Mouse (Mus musculus): Measurements from ENCODE around the gene Sema4a.

Gene Sema4a

DNA sequence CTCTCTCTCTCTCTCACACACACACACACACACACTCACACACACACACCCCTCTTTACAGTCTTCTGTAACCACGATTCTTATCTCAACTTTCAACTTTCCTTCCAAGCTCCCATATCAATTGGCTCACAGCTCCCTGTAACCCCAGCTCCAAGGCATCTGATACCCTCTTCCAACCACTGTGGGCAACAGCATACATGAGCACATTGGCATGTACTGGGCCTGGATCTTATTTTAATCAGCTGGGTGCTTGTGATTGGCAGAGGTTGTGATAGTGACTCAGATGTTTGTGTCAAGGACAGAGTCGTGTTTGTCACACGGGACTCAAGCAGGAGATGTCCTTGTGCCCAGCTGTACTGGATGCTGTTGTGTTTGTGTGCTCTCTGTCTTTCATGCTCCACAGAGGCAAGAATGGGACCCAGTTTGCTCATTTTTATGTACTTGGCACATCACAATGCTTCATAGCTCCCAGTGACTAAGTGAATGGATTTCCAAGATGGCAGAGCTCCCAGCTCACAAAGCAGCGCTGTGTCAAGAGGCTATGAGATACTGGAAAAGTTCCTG is 33.6 kb downstream of the Sema4a start:
- DNase-seq (ENCODE audit: low spot score) = no peak

DNA sequence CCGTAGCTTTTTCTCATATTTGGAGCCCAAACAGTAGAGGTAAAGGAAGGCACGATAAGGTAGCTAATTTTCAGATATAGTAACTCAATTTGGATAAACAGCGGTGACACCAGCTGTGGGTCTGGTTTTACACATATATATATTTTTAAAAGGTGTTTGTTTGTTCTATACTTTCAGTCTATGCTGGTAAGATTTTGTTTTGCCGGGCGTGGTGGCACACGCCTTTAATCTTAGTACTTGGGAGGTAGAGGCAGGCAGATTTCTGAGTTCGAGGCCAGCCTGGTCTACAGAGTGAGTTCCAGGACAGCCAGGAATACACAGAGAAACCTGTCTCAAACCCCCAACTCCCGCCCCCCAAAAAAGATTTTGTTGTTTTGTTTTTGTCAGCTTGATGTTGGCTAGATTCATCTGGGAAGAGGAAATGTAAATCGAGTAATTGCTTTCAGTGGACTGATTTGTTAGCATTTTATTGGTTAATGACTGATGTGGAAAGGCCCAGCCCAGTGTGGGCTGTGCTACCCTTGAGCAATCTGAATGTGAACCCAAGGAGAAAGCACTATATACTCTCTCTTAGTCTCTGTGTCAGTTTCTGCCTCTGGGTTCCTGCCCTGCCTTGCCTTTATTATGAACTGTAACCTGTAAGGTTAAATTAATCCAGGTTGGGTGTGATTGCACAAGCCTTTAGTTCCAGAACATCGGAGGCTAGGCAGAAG is 35.1 kb downstream of the Sema4a start:
- no peak for DNase-seq (ENCODE audit: low spot score)

DNA sequence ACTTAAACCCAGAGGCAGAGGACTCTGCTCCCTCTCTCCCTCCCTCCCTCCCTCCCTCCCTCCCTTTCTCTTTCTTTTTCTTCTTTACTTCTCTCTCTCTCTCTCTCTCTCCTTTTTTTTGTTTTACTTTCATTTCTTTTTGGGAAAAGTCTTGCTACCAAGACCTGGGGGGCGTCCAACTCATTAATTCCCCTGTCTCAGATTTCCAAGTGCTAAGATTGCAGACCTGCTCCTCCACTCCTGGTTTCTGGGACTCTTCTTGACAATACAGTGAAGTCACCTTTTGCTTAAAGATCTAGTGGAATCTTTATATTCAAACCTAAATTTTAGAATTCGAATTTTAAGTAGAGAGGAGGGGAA is 35.7 kb downstream of the Sema4a start:
- DNase-seq (ENCODE audit: low spot score) = no peak

GRCm38 (mm10) chr3:88424605-88425329 is 36.2 kb downstream of the Sema4a start, which contains the start of gene Slc25a44:
Gene Slc25a44, minus strand, starts transcription at chr3:88425139.
- DNase-seq (ENCODE audit: low spot score) = peak; percentile 100

- DNase-seq (ENCODE audit: low spot score) = no peak
Observed at GRCm38 (mm10) chr3:88422020-88422720, 38.8 kb downstream of the Sema4a start.

DNA sequence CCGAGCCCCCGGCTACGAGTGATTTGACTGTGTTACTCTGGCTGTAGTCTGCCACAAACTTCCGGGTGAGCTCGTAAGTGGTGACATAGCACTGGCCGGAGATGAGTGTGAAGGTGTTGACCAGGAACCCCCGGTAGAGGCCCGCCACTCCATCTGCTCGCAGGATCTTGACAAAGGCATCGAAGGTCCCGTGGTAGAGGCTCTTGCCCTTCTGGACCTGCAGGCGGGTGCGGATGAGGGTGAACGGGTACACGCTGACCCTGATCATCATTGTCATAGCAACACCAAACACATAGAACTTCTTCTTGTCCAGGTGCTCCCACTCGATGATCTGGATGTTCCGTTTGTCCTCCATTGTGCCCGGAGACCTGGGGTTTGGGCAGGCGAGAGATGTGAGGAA is 40.2 kb downstream of the Sema4a start:
- no peak for DNase-seq (ENCODE audit: low spot score)

DNA sequence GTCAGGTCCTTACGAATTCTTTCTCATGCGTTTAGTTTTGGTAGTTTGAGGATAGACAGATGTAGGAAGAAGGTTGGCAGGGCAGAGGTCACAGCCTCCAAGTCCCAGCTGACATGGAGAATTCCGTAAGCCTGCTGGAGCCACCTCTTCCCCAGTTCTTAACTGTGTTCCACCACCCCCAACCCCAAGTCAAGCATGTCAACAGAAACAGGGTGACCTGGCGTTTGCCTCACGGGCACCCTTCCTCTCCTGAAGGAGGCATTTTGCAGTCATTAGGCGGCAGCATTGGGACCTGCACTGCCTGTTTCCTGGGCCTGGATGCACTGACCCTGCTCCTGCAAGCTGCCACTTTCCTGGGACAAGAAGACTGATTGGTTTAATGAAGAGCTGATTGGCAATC is 43.0 kb downstream of the Sema4a start:
- DNase-seq (ENCODE audit: low spot score) = no peak

DNA sequence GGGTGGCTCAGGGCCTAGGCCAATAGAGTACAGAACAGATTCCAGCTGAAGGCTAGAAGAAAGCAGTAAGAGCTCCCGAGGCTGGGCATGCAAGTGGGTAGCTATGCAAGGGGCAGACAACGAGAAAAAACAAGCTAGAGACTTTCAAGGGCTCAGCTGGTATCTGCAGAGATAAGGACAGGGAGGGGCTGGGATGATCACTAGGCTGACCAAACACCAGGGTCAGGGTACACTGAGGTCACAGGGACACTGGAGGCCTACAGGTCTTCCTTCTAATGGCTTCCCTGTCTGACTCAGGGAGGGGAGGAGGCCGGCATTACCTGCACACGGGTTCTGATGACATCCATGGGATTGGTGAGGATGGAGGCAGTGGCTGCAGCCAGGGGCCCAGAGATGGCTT is 45.3 kb downstream of the Sema4a start:
- no peak for DNase-seq (ENCODE audit: low spot score)

DNA sequence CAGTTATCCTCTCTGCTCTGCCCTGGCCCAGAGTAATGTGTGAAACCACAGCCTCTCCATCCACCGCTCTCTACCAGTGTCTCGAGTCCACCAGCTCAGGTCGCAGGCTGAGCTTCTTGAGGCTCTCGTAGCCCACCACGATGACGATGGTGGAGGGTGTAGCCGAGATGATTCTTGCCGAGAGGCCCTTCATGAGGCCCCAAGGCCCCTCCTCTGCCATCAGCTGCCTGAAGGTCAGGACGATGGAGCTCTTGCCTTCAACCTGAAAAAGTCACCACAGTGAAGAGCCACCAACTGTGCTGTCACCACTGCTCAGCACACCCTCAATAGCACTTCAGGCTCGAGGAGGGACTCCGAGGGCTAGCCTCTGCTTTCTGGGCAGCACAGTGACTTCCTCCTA is 48.3 kb downstream of the Sema4a start:
- DNase-seq (ENCODE audit: low spot score) = no peak

GRCm38 (mm10) chr3:88411681-88412080 is 49.3 kb downstream of the Sema4a start:
- no peak for DNase-seq (ENCODE audit: low spot score)

DNA sequence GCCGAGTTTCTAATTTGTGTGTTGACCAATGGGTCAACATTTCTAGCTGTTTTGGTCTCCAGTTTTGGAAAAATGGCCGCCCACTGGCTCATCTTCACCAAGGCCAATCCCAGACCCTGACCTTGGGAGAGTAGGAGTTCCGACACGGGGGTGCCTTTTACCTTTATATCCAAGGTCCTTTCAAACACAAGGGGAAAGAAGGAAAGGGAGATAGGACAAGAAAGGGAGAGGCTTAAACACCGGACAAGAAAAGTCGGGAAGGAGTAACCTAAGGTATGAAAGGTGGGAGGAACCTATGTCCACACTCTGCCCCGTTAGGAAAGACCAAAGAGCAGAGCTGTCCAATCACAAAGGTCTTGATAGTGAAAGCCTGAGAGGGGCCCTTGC is 50.3 kb downstream of the Sema4a start:
- no peak for DNase-seq (ENCODE audit: low spot score)

DNA sequence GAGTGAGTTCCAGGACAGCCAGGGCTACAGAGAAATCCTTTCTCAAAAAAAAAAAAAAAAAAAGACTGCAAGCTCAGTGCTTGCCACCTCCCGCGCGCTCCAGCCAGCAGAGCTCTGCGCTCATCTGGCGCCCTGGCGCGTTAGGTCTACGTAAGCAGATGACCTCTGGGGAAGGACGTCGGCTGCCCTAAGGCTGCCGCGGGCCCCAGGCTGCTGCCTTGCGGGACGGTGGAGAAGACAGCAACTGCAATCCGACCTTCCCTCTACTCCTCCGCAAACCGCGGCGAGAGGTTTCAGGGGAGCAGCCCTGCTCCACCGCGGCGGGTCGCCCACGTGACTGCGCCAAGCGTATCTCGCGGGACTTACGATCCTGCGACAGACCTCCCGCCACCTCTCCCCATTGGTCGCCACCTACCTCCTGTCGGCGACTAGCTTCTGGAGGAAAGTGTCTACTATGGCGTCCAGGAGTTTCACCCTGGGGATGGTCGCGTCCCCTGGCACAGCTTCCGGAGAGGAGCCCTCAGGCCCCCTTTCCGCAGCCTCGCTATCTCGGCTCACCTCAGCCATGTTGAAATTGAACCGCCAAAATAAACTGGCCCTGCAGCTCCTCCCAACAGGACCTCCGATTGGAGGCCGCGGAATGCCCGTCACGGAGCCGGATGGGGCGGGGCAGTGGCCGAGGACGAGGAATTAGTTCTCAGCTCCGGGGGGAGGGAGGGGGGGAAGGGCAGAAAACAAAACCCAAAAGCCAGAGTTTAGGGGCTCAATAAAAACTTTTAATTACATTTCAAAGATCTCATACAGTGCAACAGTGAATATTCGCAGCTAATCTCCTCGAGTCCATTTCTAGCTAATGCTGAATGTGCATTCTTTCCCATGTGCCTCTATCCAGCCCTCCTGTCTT is 51.0 kb downstream of the Sema4a start, which contains the start of gene Pmf1:
Gene Pmf1 (minus strand): TSS at position 591 of the 904 bp plus-strand sequence.
- peak; percentile 93 for DNase-seq (ENCODE audit: low spot score)

DNA sequence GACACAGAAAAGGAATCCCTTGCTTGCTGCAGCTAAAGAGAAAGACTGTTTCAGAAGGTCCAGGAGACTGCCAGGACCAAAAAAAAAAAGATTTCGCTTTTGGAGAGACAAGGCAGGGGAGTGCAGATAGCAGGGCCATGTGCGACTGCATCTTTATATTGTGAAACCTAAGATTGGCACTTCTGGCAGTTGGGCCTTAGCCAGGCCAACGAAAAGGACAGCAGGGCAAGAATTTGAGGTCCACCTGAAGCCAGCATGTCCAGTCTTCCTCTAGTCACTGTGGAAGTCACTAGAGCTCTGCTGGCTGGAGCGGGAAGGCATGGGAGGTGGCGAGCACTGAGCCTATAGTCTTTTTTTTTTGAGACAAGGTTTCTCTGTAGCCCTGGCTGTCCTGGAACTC is 52.0 kb downstream of the Sema4a start:
- no peak for DNase-seq (ENCODE audit: low spot score)

GRCm38 (mm10) chr3:88407529-88407928 is 53.5 kb downstream of the Sema4a start:
- DNase-seq (ENCODE audit: low spot score) = no peak

GRCm38 (mm10) chr3:88407090-88407489 is 53.9 kb downstream of the Sema4a start:
- DNase-seq (ENCODE audit: low spot score) = peak; percentile 93

DNA sequence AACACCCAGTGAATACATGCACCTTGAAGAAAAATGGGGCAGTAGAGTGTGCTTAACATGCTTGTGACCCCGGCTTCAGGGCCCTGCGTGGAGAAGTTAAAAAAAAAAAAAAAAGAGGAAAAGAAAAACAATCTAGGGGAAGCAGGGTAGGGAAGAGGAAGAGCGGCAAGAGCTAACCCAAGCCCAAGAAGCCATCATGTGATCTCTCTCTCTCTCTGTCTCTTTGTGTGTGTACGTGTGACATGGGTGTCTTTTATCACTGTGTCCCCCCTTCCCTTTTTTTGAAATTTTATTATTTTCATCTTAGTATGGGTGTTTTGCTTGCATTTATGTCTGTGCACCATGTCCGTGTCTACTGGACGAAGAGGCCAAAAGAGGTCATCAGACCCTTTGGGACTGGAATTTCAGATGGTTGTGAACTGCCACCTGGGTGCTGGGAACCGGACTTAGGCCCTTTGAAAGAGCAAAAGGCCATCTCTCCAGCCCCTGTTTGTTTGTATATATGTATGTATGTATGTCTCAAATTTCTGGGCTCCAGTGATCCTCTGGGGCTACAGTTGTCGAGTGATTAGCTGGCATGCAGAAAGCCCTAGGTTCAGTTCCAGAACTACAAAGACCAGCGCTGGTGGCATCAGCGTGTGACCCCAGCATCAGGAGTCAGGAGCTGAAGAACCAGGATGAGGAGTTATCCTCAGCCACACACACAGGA is 57.3 kb downstream of the Sema4a start:
- DNase-seq (ENCODE audit: low spot score) = no peak

DNA sequence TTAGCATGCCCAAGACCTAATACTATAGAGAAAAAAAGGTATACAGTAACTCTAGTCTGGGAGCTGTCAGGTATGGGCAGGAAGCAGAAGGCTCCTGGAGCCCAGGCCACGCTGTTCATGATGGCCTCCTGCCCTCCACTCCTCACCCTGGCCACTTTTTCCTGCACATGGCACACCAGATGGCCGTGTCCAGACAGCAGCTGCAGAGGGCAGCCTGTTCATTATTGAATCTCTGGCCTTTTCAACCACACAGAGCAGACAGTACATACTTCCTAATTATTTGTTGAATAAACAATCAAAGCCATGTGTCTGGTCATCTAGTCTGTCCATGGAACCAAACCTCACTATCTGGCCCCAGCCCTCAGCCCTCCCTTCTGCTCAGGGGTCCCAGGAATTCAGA is 62.3 kb downstream of the Sema4a start:
- DNase-seq (ENCODE audit: low spot score) = no peak

DNA sequence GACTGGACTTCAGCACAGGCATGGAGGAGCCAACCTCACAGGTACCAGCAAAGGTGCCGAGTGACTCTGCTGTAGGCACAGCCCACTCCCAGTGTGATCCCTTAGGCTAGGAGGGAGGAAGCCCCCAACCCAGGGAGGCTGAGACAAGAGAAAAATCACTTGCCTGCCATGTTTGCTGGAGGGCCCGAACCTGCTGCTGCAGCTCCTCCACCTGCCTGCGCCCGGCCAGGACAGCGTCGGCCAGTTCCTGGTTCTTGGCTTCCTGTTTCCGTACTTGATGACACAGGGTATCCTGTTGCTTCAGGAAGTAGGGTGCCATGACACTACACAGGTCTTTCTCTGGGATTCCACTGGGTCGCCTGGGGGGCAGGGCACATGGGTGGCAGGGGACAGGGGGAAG is 65.2 kb downstream of the Sema4a start:
- DNase-seq (ENCODE audit: low spot score) = no peak

DNA sequence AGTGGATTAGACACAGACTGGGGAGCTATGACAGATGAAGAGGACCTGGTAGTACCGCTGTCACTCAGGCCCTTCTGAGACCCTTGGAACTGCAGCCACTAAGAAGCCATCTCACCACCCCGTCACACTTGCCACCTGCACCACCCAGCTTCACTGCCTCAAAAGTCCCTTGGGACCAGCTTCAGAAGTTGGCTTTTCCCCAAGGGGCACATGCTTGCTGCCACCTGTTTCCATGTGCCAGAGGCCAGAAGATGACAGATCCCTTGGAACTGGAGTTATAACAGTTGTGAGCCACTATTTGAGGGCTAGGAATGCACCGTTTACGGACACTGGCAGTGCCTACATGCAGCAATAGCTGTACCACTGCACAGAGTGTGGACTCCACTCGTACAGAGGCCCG is 65.7 kb downstream of the Sema4a start:
- DNase-seq (ENCODE audit: low spot score) = no peak

DNA sequence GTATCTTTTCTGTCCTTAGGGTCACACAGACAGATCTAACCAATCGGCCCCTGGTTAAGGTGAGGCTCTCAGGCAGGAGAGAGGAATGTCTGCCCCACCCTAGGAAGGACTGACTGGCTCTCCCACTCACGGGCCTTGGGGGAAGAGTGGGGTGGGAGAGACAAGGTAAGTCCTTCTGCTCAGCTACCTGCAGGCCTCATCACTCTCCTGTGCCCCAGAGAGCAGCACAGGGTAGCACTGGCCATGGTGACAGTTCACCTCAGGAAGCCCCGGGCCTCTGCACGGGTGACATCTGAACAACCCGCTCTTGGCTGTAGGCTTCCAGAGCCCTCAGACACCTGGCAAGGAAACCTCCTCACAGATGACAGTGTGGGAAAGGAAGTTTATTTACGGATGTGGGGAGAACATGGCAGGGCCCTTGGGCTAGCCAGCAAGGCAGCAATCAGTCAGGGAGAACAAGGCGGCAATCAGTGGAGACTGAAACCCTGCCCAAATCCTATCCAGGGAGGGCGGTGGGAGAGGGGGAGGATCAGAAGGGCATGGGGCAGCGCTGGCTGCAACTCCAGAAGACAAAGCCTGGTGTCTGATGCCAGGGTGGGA is 67.1 kb downstream of the Sema4a start:
- no peak for DNase-seq (ENCODE audit: low spot score)

Measured in embryo, embryonic 10.5 days (tissue).